Mouse (Mus musculus) cerebellum, adult 11-12 months (tissue): ENCODE results near the gene Fez2.

Experiments used
- DNase-seq: peaks from one replicate; pipeline ENCODE4 v3.0.0; 2022

Fez2 gene

GRCm38 (mm10) chr17:78417381-78418281 is at the start of gene Fez2:
Fez2 (minus strand) TSS chr17:78418152.
- DNase-seq: peak; percentile 89

GRCm38 (mm10) chr17:78465500-78465899 is 47.5 kb upstream of the Fez2 start:
- DNase-seq: no peak

- DNase-seq: no peak
These were observed 47.1 kb upstream of the Fez2 start for GRCm38 (mm10) chr17:78465071-78465470.

GRCm38 (mm10) chr17:78460140-78460539 is 42.2 kb upstream of the Fez2 start:
- DNase-seq: no peak

DNA sequence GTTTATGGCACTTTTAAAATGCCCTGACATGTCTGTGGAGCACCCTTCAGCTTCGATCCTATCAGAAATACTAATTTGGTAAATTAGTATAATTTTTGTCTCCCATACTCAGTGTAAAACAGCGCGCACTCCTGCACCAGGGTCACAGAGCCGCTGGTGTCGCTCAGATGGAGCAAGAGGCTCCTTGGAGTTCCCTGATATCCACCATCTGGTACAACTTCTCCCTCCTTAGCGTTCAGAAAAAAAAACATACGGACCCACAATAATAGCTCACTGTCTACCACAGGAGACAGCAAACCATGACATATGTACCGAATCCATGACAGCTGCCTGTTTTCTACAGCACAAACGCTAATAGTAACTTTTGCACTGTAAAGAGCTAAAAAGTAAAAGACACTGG is 37.6 kb upstream of the Fez2 start:
- no peak for DNase-seq

DNA sequence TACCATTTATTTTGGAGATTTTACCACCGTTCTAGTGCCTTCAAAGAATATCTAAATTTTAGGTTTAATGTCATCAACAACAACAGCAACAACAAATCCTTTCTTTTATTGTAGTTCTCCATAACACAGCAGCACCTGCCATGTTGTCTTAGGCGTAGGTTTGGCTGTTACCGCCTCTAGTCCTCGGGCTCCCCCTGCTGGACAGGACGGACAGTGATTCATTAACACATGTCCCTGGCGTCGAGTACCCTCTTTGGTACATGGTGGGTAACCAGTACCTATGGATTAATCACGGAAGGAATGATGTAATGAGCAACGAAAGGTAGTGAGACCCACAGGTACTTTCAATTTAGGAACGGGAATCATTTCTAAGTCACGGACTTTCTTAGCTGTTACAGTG is 37.2 kb upstream of the Fez2 start:
- peak; percentile 60 for DNase-seq

DNA sequence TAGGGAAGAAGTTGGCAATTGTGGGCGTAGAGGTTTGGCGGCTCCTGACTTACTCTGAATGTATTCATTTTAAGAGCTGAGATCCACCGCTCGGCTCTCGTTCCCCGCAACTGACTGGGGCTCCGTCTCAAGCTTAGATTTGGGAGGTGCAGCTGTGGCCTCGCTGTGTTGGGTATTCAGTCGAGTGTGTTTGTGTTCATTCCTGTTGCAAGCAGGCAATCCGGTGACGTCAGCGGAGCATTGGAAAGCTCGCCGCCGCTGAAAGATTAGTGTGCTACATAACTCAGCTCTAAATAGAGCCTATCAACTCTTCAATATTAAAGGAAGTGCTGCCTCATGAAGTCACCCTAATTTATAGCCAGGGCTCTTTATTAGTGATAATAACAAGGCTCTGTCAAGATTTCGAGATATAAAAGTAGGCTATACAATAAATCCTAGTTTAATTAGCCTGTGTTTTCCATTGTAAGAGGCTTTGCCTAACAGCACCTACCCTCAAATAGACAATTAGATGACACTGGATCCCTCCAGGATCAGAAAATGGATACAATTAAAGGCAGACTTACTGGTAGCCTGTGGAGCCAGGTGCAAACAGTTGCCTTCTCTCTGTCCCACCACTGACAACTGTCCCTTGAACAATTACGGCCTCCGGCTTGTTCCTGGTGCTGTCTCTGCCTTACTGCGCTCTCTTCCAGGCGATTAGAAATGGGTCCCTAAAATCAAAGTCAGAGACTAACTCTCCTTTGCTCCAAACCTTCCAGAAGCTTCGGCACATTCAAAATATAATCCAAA is 36.4 kb upstream of the Fez2 start:
- no peak for DNase-seq

GRCm38 (mm10) chr17:78453529-78453928 is 35.6 kb upstream of the Fez2 start:
- no peak for DNase-seq

DNA sequence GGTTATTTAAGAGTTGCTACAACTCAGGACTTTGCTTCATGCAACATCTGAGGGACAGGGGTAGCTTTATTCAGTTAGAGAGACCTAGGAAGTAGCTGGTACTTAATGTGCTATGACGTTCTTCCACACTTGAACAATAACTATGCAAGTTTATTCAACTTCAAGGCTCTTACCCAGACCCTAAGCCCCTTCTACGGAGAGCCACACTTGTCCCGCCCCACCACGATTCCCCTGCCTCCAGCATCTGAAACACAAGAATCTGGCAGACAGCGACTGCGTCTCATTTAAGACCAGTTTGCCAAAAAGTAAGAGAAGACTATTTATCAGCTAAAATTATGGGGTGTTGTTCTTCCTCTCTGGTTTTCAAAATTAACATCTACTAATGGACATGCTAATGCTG is 33.9 kb upstream of the Fez2 start:
- no peak for DNase-seq

- no peak for DNase-seq
These were observed 33.4 kb upstream of the Fez2 start for GRCm38 (mm10) chr17:78451332-78451793.

DNA sequence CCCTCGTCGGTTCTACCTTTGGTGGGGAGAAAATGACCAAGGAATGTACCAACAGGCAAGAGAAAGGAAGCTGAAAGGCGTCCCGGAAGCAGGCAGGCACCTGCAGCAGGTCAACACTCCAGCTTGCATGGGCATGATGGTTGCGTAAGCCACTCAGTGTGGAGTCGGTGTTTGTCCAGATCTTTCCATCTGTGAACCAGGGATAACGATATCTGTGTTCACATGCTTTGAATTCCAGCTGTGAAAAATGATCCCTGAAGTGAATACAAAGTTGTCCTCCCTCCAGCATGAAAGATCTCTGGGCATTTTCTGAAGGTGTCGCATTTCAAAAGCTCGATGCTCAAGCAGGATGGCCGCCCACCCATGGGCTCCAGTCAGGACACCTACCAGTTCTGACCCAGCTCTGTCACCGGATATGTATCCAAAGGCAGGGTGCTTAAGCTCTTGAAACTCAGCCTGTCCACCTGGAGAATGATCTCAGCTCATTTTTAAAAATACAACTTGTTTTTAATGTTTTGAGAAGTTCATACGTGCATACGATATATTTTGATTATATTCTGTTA is 31.8 kb upstream of the Fez2 start:
- DNase-seq: no peak

GRCm38 (mm10) chr17:78444826-78445225 is 26.9 kb upstream of the Fez2 start:
- DNase-seq: no peak

DNA sequence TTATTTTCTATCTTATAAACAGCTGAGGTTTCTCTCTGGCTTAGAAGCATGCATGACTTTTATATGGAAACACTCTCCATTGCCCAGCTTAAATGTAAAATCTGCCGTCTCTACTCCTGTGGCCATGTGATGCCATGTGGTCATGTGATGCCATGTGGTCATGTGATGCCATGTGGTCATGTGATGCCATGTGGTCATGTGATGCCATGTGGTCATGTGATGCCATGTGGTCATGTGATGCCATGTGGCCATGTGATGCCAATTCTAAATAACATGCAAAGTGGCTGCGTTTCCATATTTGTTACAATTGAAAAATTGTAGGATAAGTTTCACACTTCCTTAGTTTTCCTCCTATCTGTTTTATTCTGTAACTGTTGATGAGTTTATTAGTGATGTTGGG is 22.8 kb upstream of the Fez2 start:
- DNase-seq: no peak

- peak; percentile 71 for DNase-seq
These were observed 19.2 kb upstream of the Fez2 start for GRCm38 (mm10) chr17:78437161-78437560.

GRCm38 (mm10) chr17:78435661-78436060 is 17.7 kb upstream of the Fez2 start:
- no peak for DNase-seq

- peak; percentile 36 for DNase-seq
These were observed 16.8 kb upstream of the Fez2 start for GRCm38 (mm10) chr17:78434746-78435145.

DNA sequence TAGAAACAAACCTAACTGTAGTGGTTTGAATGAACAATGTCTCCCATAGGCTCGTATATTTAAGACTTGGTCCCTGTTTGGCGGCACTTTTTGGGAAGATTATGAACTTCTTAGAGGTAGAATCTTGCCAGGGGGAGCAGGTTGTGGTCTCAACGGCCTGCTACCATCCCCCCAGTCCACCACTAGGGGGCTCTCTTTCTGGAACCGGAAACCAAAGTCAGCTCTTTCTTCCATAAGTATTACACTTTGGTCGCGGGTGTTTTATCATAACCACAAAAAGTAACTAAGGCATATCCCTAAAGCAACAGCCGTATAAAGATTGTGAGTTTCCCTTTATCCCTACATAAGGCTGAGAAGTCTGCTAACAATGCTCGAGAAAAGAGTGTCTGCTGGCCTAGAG is 12.4 kb upstream of the Fez2 start:
- no peak for DNase-seq

GRCm38 (mm10) chr17:78429051-78429450 is 11.1 kb upstream of the Fez2 start:
- no peak for DNase-seq

DNA sequence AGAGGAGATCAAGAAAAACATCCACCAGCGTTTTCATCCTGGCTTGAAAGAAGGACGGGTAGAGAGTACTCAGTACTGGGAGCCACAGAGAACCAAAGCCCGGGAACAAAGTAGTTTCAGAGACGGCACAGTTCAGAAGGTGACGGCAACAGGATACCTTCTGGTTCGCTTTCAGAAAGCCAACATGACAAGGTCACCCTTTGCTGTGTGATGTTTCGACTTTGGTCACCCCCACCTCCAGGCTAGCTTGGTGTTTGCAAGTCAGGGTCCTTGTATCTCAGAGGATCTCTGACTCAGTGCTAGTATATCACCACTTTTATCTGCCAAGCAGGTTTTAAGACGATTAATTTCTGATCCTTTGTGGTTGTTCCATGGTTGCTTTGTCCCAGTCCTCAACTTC is 7.1 kb upstream of the Fez2 start:
- no peak for DNase-seq

DNA sequence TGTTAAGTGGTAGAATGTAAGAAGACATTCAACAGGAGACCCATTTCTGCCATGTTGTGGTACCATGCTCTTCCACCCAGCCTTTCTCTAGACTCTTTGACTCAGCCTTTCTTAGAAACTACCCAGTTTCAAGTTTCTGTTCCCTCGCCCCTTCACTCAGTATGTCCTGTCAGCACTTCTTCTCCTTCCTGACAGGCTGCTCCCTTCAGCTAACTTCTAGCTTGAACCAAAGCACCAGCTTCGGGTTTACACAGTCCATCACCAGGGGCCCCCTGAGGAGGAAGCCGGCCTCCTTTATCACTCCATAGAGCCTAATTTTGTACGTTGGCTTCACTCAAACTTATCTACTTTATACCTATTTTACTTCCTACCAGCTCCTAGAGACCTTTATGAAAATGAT is 1.3 kb upstream of the Fez2 start:
- no peak for DNase-seq

- no peak for DNase-seq
These were observed 2.7 kb downstream of the Fez2 start for GRCm38 (mm10) chr17:78415255-78415654.

- peak; percentile 26 for DNase-seq
These were observed 8.1 kb downstream of the Fez2 start for GRCm38 (mm10) chr17:78409900-78410299.

DNA sequence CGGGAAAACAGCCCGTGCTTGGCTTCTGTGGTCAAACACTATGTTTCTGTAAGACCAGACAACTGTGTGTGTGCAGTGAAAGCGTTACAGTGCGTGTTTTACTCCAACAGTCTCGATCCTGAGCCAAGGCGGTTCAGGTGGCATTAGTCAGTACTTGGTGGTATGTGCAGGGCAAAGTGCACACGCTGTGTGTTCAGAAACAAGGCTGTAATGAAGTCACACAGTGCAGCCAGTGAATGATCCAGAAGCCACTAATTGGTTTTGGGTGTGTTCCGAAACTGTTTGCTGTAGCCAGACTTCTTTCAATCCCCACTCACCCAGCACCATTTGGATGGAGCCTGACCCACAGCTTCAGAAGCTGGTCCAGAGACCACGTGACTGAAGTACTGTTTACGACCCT is 9.6 kb downstream of the Fez2 start:
- no peak for DNase-seq

- DNase-seq: no peak
These were observed 10.4 kb downstream of the Fez2 start for GRCm38 (mm10) chr17:78407581-78407980.
